Mouse (Mus musculus): ENCODE results near the gene Derl3.

- no peak for TF ChIP-seq CTCF (IDR thresholded peaks at IDR 0.05; ENCODE audit: low read depth, low read length)
- TF ChIP-seq POLR2AphosphoS5 (IDR thresholded peaks at IDR 0.05; ENCODE audit: insufficient replicate concordance, low read depth, low read length), result no peak
- TF ChIP-seq GATA2 (IDR thresholded peaks at IDR 0.05; ENCODE audit: borderline replicate concordance, low read depth, low read length), result no peak
- TF ChIP-seq TAL1 (conservative IDR thresholded peaks at IDR 0.05; ENCODE audit: low read depth, low read length), result no peak
- no peak for TF ChIP-seq GATA1 (IDR thresholded peaks at IDR 0.05; ENCODE audit: borderline replicate concordance, low read length)
Measured at GRCm38 (mm10) chr10:75851076-75851475, 42.1 kb upstream of the Derl3 start.
